Mouse (Mus musculus) MEL (cell line): ENCODE measurements around the gene Dnah6. TPM values are rescaled to one million over a fixed set of nuclear protein-coding genes. Genes with fewer than 3 reads are reported as not detected.

Experiments
- DNase-seq: peaks from one replicate; pipeline ENCODE4 v3.0.0; 2011; ENCODE audit warnings: low read depth, low spot score
- H3K27ac ChIP-seq: 2 replicates; pipeline ENCODE4 v1.5.1; 2012; ENCODE audit warnings: low read depth, mild to moderate bottlenecking, control low read depth, low read length, moderate library complexity; ENCODE audit not compliant: control insufficient read depth
- H3K27me3 ChIP-seq, 2 experiments: fragments of 150-350 bp in 1 of 2; sonication (generic) in 1 of 2; 2 replicates each; pipeline ENCODE4 v1.6.1; 2012; ENCODE audit warnings: low read length in 2 of 2, mild to moderate bottlenecking in 2 of 2, improper control_type of control experiment in 1 of 2, moderate library complexity in 1 of 2; ENCODE audit not compliant: insufficient read depth in 2 of 2, control insufficient read depth in 1 of 2
- H3K36me3 ChIP-seq, 2 experiments: 2 replicates each; pipeline ENCODE4 v1.6.1; 2012 to 2014; ENCODE audit warnings: low read length in 2 of 2, improper control_type of control experiment in 1 of 2, inconsistent platforms in 1 of 2, mild to moderate bottlenecking in 1 of 2; ENCODE audit not compliant: insufficient read depth in 2 of 2, control insufficient read depth in 1 of 2
- H3K4me1 ChIP-seq, 2 experiments: fragments of 150-350 bp in 1 of 2; sonication (generic) in 1 of 2; 2 replicates each; pipeline ENCODE4 v1.6.1; 2012; ENCODE audit warnings: low read length in 2 of 2, improper control_type of control experiment in 1 of 2, mild to moderate bottlenecking in 1 of 2; ENCODE audit not compliant: insufficient read depth in 2 of 2, control insufficient read depth in 1 of 2
- H3K4me3 ChIP-seq, 2 experiments: fragments of 150-350 bp in 1 of 2; sonication (generic) in 1 of 2; 2 replicates each; pipeline ENCODE4 v1.5.1; 2012; ENCODE audit warnings: low read depth in 2 of 2, low read length in 2 of 2, mild to moderate bottlenecking in 2 of 2, moderate library complexity in 2 of 2, control low read depth in 1 of 2, improper control_type of control experiment in 1 of 2; ENCODE audit not compliant: control insufficient read depth in 1 of 2, insufficient read depth in 1 of 2
- H3K79me2 ChIP-seq: 2 replicates; pipeline ENCODE4 v1.6.1; 2012; ENCODE audit warnings: mild to moderate bottlenecking, low read length, moderate library complexity; ENCODE audit not compliant: control insufficient read depth, poor library complexity, insufficient read depth
- H3K9ac ChIP-seq: 2 replicates; pipeline ENCODE4 v1.6.1; 2012; ENCODE audit warnings: low read depth, mild to moderate bottlenecking, control low read depth, low read length, moderate library complexity; ENCODE audit not compliant: control insufficient read depth, poor library complexity, severe bottlenecking
- H3K9me3 ChIP-seq: fragments of 150-350 bp; sonication (generic); replicated peaks from 2 replicates; pipeline ENCODE4 v1.6.1; 2012; ENCODE audit warnings: mild to moderate bottlenecking, low read length, improper control_type of control experiment, moderate library complexity; ENCODE audit not compliant: insufficient read depth
- BHLHE40 ChIP-seq: IDR thresholded peaks from 2 replicates; pipeline ENCODE4 v1.6.1; 2012; ENCODE audit warnings: low read depth, mild to moderate bottlenecking, inconsistent platforms, low read length, improper control_type of control experiment, borderline replicate concordance
- CHD1 ChIP-seq: IDR thresholded peaks from 2 replicates; pipeline ENCODE4 v1.6.1; 2012; ENCODE audit warnings: low read depth, mild to moderate bottlenecking, inconsistent platforms, low read length, improper control_type of control experiment
- CHD2 ChIP-seq: IDR thresholded peaks from 2 replicates; pipeline ENCODE4 v1.6.1; 2011; ENCODE audit warnings: low read length, improper control_type of control experiment
- CTCF ChIP-seq, 3 experiments: IDR thresholded peaks in 2 of 3; conservative IDR thresholded peaks in 1 of 3; 2 replicates each; pipeline ENCODE4 v1.5.1; 2011 to 2012; ENCODE audit warnings: low read length in 3 of 3, low read depth in 2 of 3, mild to moderate bottlenecking in 2 of 3, improper control_type of control experiment in 1 of 3, inconsistent platforms in 1 of 3, mixed read lengths in 1 of 3, moderate library complexity in 1 of 3; ENCODE audit not compliant: control insufficient read depth in 1 of 3, insufficient read depth in 1 of 3, poor library complexity in 1 of 3, severe bottlenecking in 1 of 3
- E2F4 ChIP-seq: IDR thresholded peaks from 2 replicates; pipeline ENCODE4 v1.6.1; 2011; ENCODE audit warnings: low read depth, low read length, improper control_type of control experiment, borderline replicate concordance
- EP300 ChIP-seq, 2 experiments: IDR thresholded peaks; 2 replicates each; pipeline ENCODE4 v1.6.1; 2011; ENCODE audit warnings: improper control_type of control experiment in 2 of 2, low read length in 2 of 2, low read depth in 1 of 2, mild to moderate bottlenecking in 1 of 2
- GATA1 ChIP-seq: IDR thresholded peaks from 2 replicates; pipeline ENCODE4 v1.6.1; 2011; ENCODE audit warnings: low read depth, low read length, improper control_type of control experiment
- KAT2A ChIP-seq: conservative IDR thresholded peaks from 2 replicates; pipeline ENCODE4 v1.6.1; 2012; ENCODE audit warnings: low read depth, low read length, improper control_type of control experiment, inconsistent platforms
- MAFK ChIP-seq: IDR thresholded peaks from 2 replicates; pipeline ENCODE4 v1.6.1; 2011; ENCODE audit warnings: low read depth, mild to moderate bottlenecking, low read length, improper control_type of control experiment, borderline replicate concordance
- MYB ChIP-seq: IDR thresholded peaks from 2 replicates; pipeline ENCODE4 v1.6.1; 2011; ENCODE audit warnings: mild to moderate bottlenecking, low read depth, low read length, improper control_type of control experiment
- MYC ChIP-seq: IDR thresholded peaks from 2 replicates; pipeline ENCODE4 v1.6.1; 2011; ENCODE audit warnings: low read depth, mild to moderate bottlenecking, low read length, improper control_type of control experiment, moderate library complexity
- POLR2A ChIP-seq, 2 experiments: IDR thresholded peaks; 2 replicates each; pipeline ENCODE4 v1.6.1; 2011 to 2012; ENCODE audit warnings: low read length in 2 of 2, mild to moderate bottlenecking in 2 of 2, control low read depth in 1 of 2, improper control_type of control experiment in 1 of 2, low read depth in 1 of 2, moderate library complexity in 1 of 2; ENCODE audit not compliant: control insufficient read depth in 1 of 2, insufficient read depth in 1 of 2, poor library complexity in 1 of 2
- POLR2AphosphoS5 ChIP-seq: IDR thresholded peaks from 2 replicates; pipeline ENCODE4 v1.6.1; 2012; ENCODE audit warnings: low read depth, borderline replicate concordance, mild to moderate bottlenecking, inconsistent platforms, low read length, moderate library complexity, mixed read lengths
- RAD21 ChIP-seq: IDR thresholded peaks from 2 replicates; pipeline ENCODE4 v1.6.1; 2011; ENCODE audit warnings: mild to moderate bottlenecking, low read depth, low read length, improper control_type of control experiment
- SIN3A ChIP-seq: IDR thresholded peaks from 2 replicates; pipeline ENCODE4 v1.6.1; 2012; ENCODE audit warnings: low read length, improper control_type of control experiment, inconsistent platforms
- TAL1 ChIP-seq: IDR thresholded peaks from 2 replicates; pipeline ENCODE4 v1.6.1; 2012; ENCODE audit warnings: mild to moderate bottlenecking, inconsistent platforms, low read length, moderate library complexity, mixed read lengths
- TBP ChIP-seq: IDR thresholded peaks from 2 replicates; pipeline ENCODE4 v1.8.0; 2011; ENCODE audit warnings: low read depth, low read length, improper control_type of control experiment
- TCF12 ChIP-seq: IDR thresholded peaks from 2 replicates; pipeline ENCODE4 v1.6.1; 2014; ENCODE audit warnings: low read depth, mild to moderate bottlenecking, inconsistent platforms, low read length, improper control_type of control experiment, moderate library complexity
- UBTF ChIP-seq: IDR thresholded peaks from 2 replicates; pipeline ENCODE4 v1.6.1; 2012; ENCODE audit warnings: low read depth, mild to moderate bottlenecking, inconsistent platforms, low read length, improper control_type of control experiment, moderate library complexity, borderline replicate concordance; ENCODE audit not compliant: insufficient read depth
- USF2 ChIP-seq, 2 experiments: IDR thresholded peaks; 2 replicates each; pipeline ENCODE4 v1.6.1; 2011 to 2012; ENCODE audit warnings: improper control_type of control experiment in 2 of 2, low read length in 2 of 2, borderline replicate concordance in 1 of 2, inconsistent platforms in 1 of 2, low read depth in 1 of 2, mild to moderate bottlenecking in 1 of 2; ENCODE audit not compliant: insufficient read depth in 1 of 2
- ZC3H11A ChIP-seq: IDR thresholded peaks from 2 replicates; pipeline ENCODE4 v1.6.1; 2012; ENCODE audit warnings: low read depth, mild to moderate bottlenecking, inconsistent platforms, low read length, improper control_type of control experiment
- ZMIZ1 ChIP-seq: IDR thresholded peaks from 2 replicates; pipeline ENCODE4 v1.6.1; 2012; ENCODE audit warnings: low read depth, mild to moderate bottlenecking, inconsistent platforms, low read length, improper control_type of control experiment, moderate library complexity
- ZNF384 ChIP-seq: IDR thresholded peaks from 2 replicates; pipeline ENCODE4 v1.6.1; 2012; ENCODE audit warnings: low read depth, mild to moderate bottlenecking, inconsistent platforms, low read length, improper control_type of control experiment
- polyA plus RNA-seq, 2 experiments: library from polyadenylated mRNA; stranded (reverse) in 1 of 2; unstranded in 1 of 2; fragments of >175 nt in 1 of 2; fragments of >200 nt in 1 of 2; gene quantifications; 2 replicates each; pipeline versions ENCODE4 v1.2.1 to v1.2.4; 2012; ENCODE audit warnings: low replicate concordance in 2 of 2, low read depth in 1 of 2; ENCODE audit not compliant: insufficient read length in 2 of 2, insufficient read depth in 1 of 2, missing spikeins in 1 of 2
- total RNA-seq: library from RNA; depleted of rRNA; stranded (reverse); fragments of 300-350 nt; gene quantifications from 2 replicates; pipeline ENCODE4 v1.2.3, GENCODE M21; 2012

Gene Dnah6
- total and polyA plus RNA-seq, 3 experiments, result not detected

GRCm38 (mm10) chr6:73232152-73232584 is 10.7 kb upstream of the Dnah6 start:
- Histone ChIP-seq H3K27ac (no peak overlapping the region), H3K27me3 (no peaks in the 10 kb centered on the region; a peak in 1 of 4 replicates)

GRCm38 (mm10) chr6:73228881-73229280 is 7.4 kb upstream of the Dnah6 start:
- DNase-seq, result no peak
- Histone ChIP-seq H3K4me1 (no peaks in the 10 kb centered on the region), H3K27me3 (no peaks in the 10 kb centered on the region), H3K4me3 (no peak overlapping the region), H3K79me2 (no peaks in the 10 kb centered on the region), H3K9me3 (no peaks in the 10 kb centered on the region), H3K27ac (no peak overlapping the region), H3K9ac (no peak overlapping the region), H3K36me3 (no peaks in the 10 kb centered on the region)
- TF ChIP-seq BHLHE40 (no peak), SIN3A (no peak), KAT2A (no peak), GATA1 (no peak), TAL1 (no peak), MAFK (no peak), MYB (no peak), USF2 (IDR thresholded peaks at IDR 0.05; ENCODE audit: borderline replicate concordance in 1 of 2, insufficient read depth in 1 of 2, low read depth in 1 of 2, low read length in 2 of 2) (no peak), UBTF (no peak), POLR2AphosphoS5 (no peak), EP300 (IDR thresholded peaks at IDR 0.05; ENCODE audit: low read depth in 1 of 2, low read length in 2 of 2) (no peak), ZMIZ1 (no peak), MYC (no peak), ZNF384 (no peak), CTCF (IDR thresholded peaks at IDR 0.05 in 2 of 3, conservative IDR thresholded peaks at IDR 0.05 in 1 of 3; ENCODE audit: control insufficient read depth in 1 of 3, insufficient read depth in 1 of 3, low read depth in 2 of 3, low read length in 3 of 3, poor library complexity in 1 of 3, severe bottlenecking in 1 of 3) (no peak), E2F4 (no peak), TCF12 (no peak)

More at GRCm38 (mm10) chr6:73232152-73232584, 10.7 kb upstream of the Dnah6 start:
- TF ChIP-seq CHD2, result no peak
- no peak for TF ChIP-seq TAL1
- TF ChIP-seq ZC3H11A, result no peak
- TF ChIP-seq CHD1, result no peak
- no peak for TF ChIP-seq ZMIZ1
- TF ChIP-seq POLR2A (IDR thresholded peaks at IDR 0.05; ENCODE audit: control insufficient read depth in 1 of 2, insufficient read depth in 1 of 2, low read depth in 1 of 2, low read length in 2 of 2, poor library complexity in 1 of 2), result no peak
- no peak for TF ChIP-seq USF2 (IDR thresholded peaks at IDR 0.05; ENCODE audit: borderline replicate concordance in 1 of 2, insufficient read depth in 1 of 2, low read depth in 1 of 2, low read length in 2 of 2)
- no peak for TF ChIP-seq TBP
- TF ChIP-seq MYC, result no peak
- TF ChIP-seq RAD21, result no peak
- H3K9me3 ChIP-seq, result no peaks in the 10 kb centered on the region
- no peak for DNase-seq
- H3K79me2 ChIP-seq, result no peaks in the 10 kb centered on the region
- no peak overlapping the region for H3K9ac ChIP-seq
- H3K36me3 ChIP-seq, result no peaks in the 10 kb centered on the region
- no peaks in the 10 kb centered on the region for H3K4me1 ChIP-seq
- H3K4me3 ChIP-seq, result no peak overlapping the region
